Mouse (Mus musculus) urinary bladder, postnatal 14 days (tissue): ENCODE results near the gene Agk.

Source experiments
- DNase-seq: peaks from one replicate; pipeline ENCODE4 v3.0.0; 2021; ENCODE audit warnings: low spot score

Agk gene

DNA sequence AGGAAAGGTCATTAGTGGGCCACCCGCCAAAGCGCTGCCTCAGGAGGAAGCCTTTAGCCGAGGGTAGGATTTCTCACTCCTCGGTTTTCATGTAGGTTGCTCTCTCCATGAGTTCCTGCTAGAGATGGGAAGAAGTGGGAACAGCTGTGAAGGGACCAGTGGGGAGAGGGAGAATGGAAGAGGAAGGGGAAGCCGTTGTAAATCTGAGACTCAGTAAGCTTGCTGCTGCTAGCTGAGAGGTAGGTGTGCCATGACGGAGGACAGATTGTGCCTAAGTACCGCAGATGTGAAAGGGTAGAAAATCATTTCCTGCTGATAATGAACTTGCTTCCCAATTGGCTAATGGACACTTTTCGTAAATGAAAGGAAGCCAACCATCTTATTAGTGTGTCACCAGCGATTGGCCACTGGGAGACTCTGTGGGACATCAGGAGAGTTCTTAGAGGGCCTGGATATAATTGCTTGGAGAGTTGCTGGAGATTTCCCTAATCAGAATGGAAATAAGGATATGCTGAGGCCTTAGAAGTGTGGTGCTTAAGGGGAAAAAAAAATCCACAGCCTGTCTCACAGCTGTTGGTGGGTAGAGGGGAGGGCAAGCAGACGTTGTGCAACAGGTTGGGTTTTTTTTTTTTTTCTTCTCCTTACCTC lies 118.4 kb downstream of the Agk start:
- DNase-seq, result no peak
